Mouse (Mus musculus) neutrophil, adult 5-6 weeks (primary cell): ENCODE results near the gene Eci1. TPM values are rescaled to one million over a fixed set of nuclear protein-coding genes. Genes with fewer than 3 reads are reported as not detected.
A peak's percentile ranks its signal among the peaks of the same experiment; 100 is the strongest.
"Not testable (repeated sequence)": the region's sequence is repeated elsewhere in the genome, so short reads cannot be mapped to it uniquely, and the experiment has no call there.

Experiments
- ATAC-seq: fragments of 151-379, 151-347 bp; 2 replicates; pipeline ENCODE4 v1.8.0; 2017; ENCODE audit warnings: mild to moderate bottlenecking, moderate TSS enrichment; ENCODE audit not compliant: insufficient number of reproducible peaks, poor library complexity, low FRiP score, severe bottlenecking; ENCODE audit errors: extremely low read depth
- total RNA-seq: library from RNA; stranded (forward); fragments of 200-1000 nt; gene quantifications from 2 replicates; pipeline ENCODE4 v1.2.3, GENCODE M21; 2017

The Eci1 gene
- 17.2 and 23.1 TPM in 2 replicates for total RNA-seq

- peak; percentile 96 for ATAC-seq
Observed at GRCm38 (mm10) chr17:24426471-24427169, at the start of gene Eci1. TSS of gene Eci1 (plus strand) at chr17:24426641.

- ATAC-seq = no peak
Observed at GRCm38 (mm10) chr17:24378496-24378895, 47.9 kb upstream of the Eci1 start.

GRCm38 (mm10) chr17:24383789-24384188, 42.7 kb upstream of the Eci1 start:
- ATAC-seq = no peak

GRCm38 (mm10) chr17:24388711-24389110, 37.7 kb upstream of the Eci1 start:
- no peak for ATAC-seq

- no peak for ATAC-seq
Observed at GRCm38 (mm10) chr17:24389865-24390264, 36.6 kb upstream of the Eci1 start.

GRCm38 (mm10) chr17:24391149-24391548, 35.3 kb upstream of the Eci1 start:
- no peak for ATAC-seq

- ATAC-seq = no peak
Observed at GRCm38 (mm10) chr17:24393527-24393926, 32.9 kb upstream of the Eci1 start.

GRCm38 (mm10) chr17:24394456-24394855, 32.0 kb upstream of the Eci1 start:
- no peak for ATAC-seq

- ATAC-seq = no peak
Observed at GRCm38 (mm10) chr17:24402371-24402770, 24.1 kb upstream of the Eci1 start.

- no peak for ATAC-seq
Observed at GRCm38 (mm10) chr17:24407116-24407803, 19.2 kb upstream of the Eci1 start.

- no peak for ATAC-seq
Observed at GRCm38 (mm10) chr17:24413557-24414211, 12.8 kb upstream of the Eci1 start.

GRCm38 (mm10) chr17:24414230-24414976, 12.0 kb upstream of the Eci1 start, which contains the start of gene Rnps1:
TSS of gene Rnps1 (plus strand) at chr17:24414565.
- ATAC-seq = peak; percentile 88

GRCm38 (mm10) chr17:24415011-24415410, 11.4 kb upstream of the Eci1 start:
- ATAC-seq = no peak

GRCm38 (mm10) chr17:24416051-24416652, 10.3 kb upstream of the Eci1 start:
- no peak for ATAC-seq

GRCm38 (mm10) chr17:24423114-24423513, 3.3 kb upstream of the Eci1 start:
- ATAC-seq = no peak

GRCm38 (mm10) chr17:24424489-24424888, 2.0 kb upstream of the Eci1 start:
- no peak for ATAC-seq

- not testable (repeated sequence) for ATAC-seq
Observed at GRCm38 (mm10) chr17:24425326-24425725, 1.1 kb upstream of the Eci1 start.

GRCm38 (mm10) chr17:24425905-24426304, 536 bp upstream of the Eci1 start:
- no peak for ATAC-seq

- ATAC-seq = no peak
Observed at GRCm38 (mm10) chr17:24427170-24427557, 723 bp downstream of the Eci1 start.
